Mouse (Mus musculus) heart, postnatal 0 days (tissue): ENCODE results near the gene Slc35e3. TPM values are rescaled to one million over a fixed set of nuclear protein-coding genes. Genes with fewer than 3 reads are reported as not detected.

Experiments used
- ATAC-seq: fragments of 200-750 bp; cut with Nextera tagmentation; 2 replicates; pipeline ENCODE4 v1.8.0; 2017; ENCODE audit warnings: low read depth, moderate number of reproducible peaks, moderate library complexity; ENCODE audit not compliant: insufficient read depth
- DNase-seq: peaks from one replicate; pipeline ENCODE4 v3.0.0-alpha.2; 2016; ENCODE audit warnings: low spot score
- H3K27ac ChIP-seq: fragments of 300-500 bp; sonication (generic); 2 replicates; pipeline ENCODE4 v1.5.1; 2014; ENCODE audit warnings: low read depth, mild to moderate bottlenecking
- H3K27me3 ChIP-seq: fragments of 300-500 bp; sonication (generic); 2 replicates; pipeline ENCODE4 v1.6.1; 2014; ENCODE audit warnings: low read length, mixed read lengths; ENCODE audit not compliant: control insufficient read depth, insufficient read depth
- H3K36me3 ChIP-seq: fragments of 300-500 bp; sonication (generic); replicated peaks from 2 replicates; pipeline ENCODE4 v1.6.1; 2014; ENCODE audit warnings: low read length, mixed read lengths; ENCODE audit not compliant: control insufficient read depth, insufficient read depth
- H3K4me1 ChIP-seq: fragments of 300-500 bp; sonication (generic); 2 replicates; pipeline ENCODE4 v1.6.1; 2014; ENCODE audit warnings: antibody characterized with exemption; ENCODE audit not compliant: control insufficient read depth, insufficient read depth
- H3K4me2 ChIP-seq: fragments of 300-500 bp; sonication (generic); 2 replicates; pipeline ENCODE4 v1.6.1; 2014; ENCODE audit warnings: low read depth, mild to moderate bottlenecking, low read length, moderate library complexity
- H3K4me3 ChIP-seq: fragments of 300-500 bp; sonication (generic); 2 replicates; pipeline ENCODE4 v1.5.1; 2014; ENCODE audit warnings: low read depth, low read length
- H3K9ac ChIP-seq: fragments of 300-500 bp; sonication (generic); replicated peaks from 2 replicates; pipeline ENCODE4 v1.6.1; 2014; ENCODE audit warnings: low read depth, low read length, mixed read lengths
- H3K9me3 ChIP-seq: fragments of 300-500 bp; sonication (generic); replicated peaks from 2 replicates; pipeline ENCODE4 v1.6.1; 2016; ENCODE audit warnings: low read length; ENCODE audit not compliant: control insufficient read depth
- CTCF ChIP-seq: IDR thresholded peaks from 2 replicates; pipeline ENCODE4 v1.5.1; 2016; ENCODE audit warnings: antibody characterized with exemption, control low read depth, low read depth
- EP300 ChIP-seq: IDR thresholded peaks from 2 replicates; pipeline ENCODE4 v1.6.1; 2016; ENCODE audit warnings: antibody characterized with exemption, low read depth
- WGBS: fragments of 180-500 bp; shearing (Covaris S2); extraction: QIAGEN DNeasy Blood & Tissue Kit; methylation state at CpG from one replicate; pipeline ENCODE4 v1.1.7; 2014; 5-methylcytosine and 5-hydroxymethylcytosine counted together
- polyA plus RNA-seq: library from polyadenylated mRNA; unstranded; fragments of >200 nt; fragmentation: Nextera tagmentation; extraction: Ambion mirVana; gene quantifications from 2 replicates; pipeline ENCODE4 v1.2.1, GENCODE M21; 2015
- total RNA-seq: library from RNA; depleted of rRNA; stranded (reverse); fragments of >200 nt; gene quantifications from 2 replicates; pipeline ENCODE4 v1.2.3, GENCODE M21; 2014; ENCODE audit warnings: low replicate concordance

Slc35e3 gene
- total and polyA plus RNA-seq, 2 experiments from 2014 or later: 4.2 to 6.8 TPM

DNA sequence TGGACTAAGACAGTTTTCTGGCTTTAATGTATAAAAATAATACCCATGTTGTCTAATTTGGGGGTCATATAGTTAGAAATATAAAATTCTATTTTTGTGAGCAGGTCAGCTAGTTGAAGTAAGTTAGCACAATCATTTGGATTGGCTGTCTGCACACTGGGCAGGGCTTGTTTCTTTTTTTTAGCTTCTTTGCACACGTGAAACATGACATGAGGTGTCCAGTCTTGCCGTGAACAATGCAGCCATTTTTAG lies 56.1 kb downstream of the Slc35e3 start:
- Histone ChIP-seq H3K36me3 (peaks cover 62% of the 10 kb centered on the region), H3K27me3 (no peaks in the 10 kb centered on the region), H3K9me3 (no peaks in the 10 kb centered on the region), H3K9ac (no peak overlapping the region), H3K4me3 (no peak overlapping the region), H3K4me2 (no peak overlapping the region), H3K27ac (no peak overlapping the region), H3K4me1 (no peaks in the 10 kb centered on the region)
- 60% methylated on average over 2 of the region's 2 CpGs for WGBS
- no peak for DNase-seq
- TF ChIP-seq CTCF: no peak
- TF ChIP-seq EP300: no peak
- no peak for ATAC-seq

DNA sequence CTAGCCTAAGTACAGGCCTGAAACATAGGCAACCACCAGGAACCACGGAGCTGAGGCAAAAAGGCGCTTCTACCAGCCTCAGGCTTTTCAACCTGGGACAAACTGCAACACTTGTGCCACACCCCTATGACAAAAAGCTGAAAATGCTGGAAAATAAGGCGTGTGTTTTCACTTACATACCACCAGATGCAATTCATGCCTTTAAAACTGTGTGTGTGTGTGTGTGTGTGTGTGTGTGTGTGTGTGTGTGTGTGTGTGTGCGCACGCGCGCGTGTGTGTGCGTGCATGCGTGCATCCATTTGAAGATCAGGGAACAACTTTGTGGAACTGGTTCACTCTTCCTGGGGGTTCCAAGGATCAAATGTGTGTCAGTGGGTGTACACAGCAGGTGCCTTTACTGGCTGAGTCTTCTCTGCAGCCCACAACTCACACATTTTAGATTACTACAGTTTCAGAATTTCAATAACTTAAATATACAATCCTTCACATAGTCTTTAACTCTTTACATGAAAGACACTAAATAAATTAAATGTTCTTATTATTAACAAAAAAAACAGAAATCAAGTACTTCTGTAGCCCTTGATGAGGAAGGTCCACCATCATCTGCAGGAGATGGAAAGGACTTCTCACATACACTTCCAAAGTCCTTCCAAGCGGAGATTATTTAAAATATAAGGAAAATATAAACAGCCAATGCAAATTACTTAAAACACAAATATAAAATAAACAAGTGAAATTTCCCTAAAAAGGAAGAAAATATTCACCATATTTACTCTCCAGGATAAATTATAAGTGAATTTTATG lies 56.7 kb downstream of the Slc35e3 start:
- Histone ChIP-seq H3K4me1 (no peaks in the 10 kb centered on the region), H3K9ac (no peak overlapping the region), H3K9me3 (no peaks in the 10 kb centered on the region), H3K36me3 (peaks cover 56% of the 10 kb centered on the region), H3K4me3 (no peak overlapping the region), H3K27me3 (no peaks in the 10 kb centered on the region), H3K27ac (no peak overlapping the region), H3K4me2 (no peak overlapping the region)
- ATAC-seq (no peak), DNase-seq (no peak)
- 97% methylated on average over 11 of the region's 11 CpGs for WGBS
- TF ChIP-seq EP300: no peak
- no peak for TF ChIP-seq CTCF

DNA sequence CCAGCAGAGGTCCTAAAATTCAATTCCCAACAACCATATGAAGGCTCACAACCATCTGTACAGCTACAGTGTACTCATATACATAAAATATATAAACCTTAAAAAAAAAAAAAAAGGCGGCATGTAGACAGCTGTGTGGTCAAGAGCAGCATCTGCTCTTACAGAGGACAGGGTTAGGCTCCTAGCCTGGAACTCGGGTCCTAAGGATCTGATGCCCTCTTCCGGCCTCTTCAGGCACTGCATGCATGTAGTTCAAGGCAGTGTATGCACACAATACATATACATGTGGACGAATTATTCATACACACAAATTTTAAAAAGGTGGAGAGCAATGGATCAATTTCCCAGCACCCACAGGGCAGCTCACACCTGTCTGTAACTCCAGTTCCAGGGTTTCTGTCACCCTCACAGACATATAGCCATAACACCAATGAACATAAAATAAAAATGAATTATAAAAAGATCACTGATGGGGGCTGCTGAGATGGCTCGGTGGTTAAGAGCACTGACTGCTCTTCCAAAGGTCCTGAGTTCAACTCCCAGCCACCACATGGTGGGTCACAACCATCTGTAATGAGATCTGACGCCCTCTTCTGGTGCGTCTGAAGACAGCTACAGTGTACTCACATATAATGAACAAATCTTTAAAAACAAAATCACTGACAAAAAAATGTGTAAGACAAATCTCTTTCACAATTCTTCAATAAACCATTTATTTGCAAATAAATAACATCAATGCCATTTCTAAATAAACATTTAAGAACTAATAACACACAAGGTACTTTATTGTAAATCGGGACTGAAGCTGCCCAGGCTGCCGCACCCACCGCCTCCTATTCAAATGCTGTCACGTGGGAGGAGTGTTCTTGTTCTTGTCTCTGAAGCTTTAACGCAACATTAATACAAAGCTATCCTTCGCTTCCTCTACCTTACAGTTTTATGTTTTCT lies 57.7 kb downstream of the Slc35e3 start:
- ATAC-seq (no peak; the same call in 1 of the 2 replicates), DNase-seq (no peak)
- Histone ChIP-seq H3K4me3 (no peak overlapping the region), H3K36me3 (peaks cover 49% of the 10 kb centered on the region), H3K9me3 (no peaks in the 10 kb centered on the region), H3K4me2 (no peak overlapping the region), H3K9ac (no peak overlapping the region), H3K27me3 (no peaks in the 10 kb centered on the region), H3K4me1 (no peaks in the 10 kb centered on the region), H3K27ac (no peak overlapping the region)
- TF ChIP-seq CTCF: peak; percentile 31
- no peak for TF ChIP-seq EP300
- 84% methylated on average over 13 of the region's 13 CpGs for WGBS

DNA sequence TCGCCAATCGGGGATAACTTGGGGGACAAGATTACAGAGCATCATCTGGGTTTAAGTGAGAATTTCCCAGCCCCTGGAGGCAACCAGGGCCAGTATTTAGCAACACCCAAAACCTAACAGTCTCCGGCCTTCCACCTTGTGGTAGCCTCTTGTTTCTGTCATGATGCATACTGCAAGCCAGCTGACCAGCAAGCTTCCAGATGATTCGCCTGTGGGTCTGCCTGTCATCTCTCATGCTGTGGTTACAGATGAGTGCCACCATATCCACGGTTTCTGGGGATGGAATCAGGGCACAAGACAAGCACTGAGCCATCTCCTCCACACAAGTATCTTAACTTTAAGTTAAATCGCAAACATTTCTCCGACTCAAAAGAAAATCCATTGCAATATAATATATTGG lies 58.6 kb downstream of the Slc35e3 start:
- H3K27me3 ChIP-seq: no peaks in the 10 kb centered on the region
- no peaks in the 10 kb centered on the region for H3K4me1 ChIP-seq
- no peak for ATAC-seq
- no peak for TF ChIP-seq CTCF
- TF ChIP-seq EP300: no peak
- H3K9ac ChIP-seq: no peak overlapping the region
- H3K4me2 ChIP-seq: no peak overlapping the region
- no peak overlapping the region for H3K4me3 ChIP-seq
- no peaks in the 10 kb centered on the region for H3K9me3 ChIP-seq
- no peak for DNase-seq
- 87% methylated on average over 7 of the region's 7 CpGs for WGBS
- H3K36me3 ChIP-seq: peaks cover 42% of the 10 kb centered on the region
- no peak overlapping the region for H3K27ac ChIP-seq

DNA sequence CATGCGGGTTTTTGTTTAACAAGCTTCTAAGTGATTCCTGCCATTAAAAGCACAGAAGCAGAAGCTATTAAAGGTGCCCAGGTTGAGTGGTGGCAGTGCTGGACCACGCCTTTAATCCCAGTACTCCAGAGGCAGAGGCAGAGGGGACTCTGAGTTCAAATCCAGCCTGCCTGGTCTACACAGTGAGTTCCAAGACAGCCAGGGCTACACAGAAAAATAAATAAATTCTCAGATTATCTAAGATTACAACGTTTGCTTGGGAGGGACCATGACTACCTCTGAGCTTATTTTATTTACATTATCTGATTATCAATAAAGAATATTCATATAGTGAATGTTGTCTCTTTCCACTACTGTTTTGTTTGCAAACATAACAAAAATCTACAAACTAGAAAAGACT lies 59.1 kb downstream of the Slc35e3 start:
- TF ChIP-seq EP300: no peak
- TF ChIP-seq CTCF: no peak

More for the DNA sequence above, 59.1 kb downstream of the Slc35e3 start:
- H3K4me2 ChIP-seq: no peak overlapping the region
- H3K4me1 ChIP-seq: no peaks in the 10 kb centered on the region
- H3K9me3 ChIP-seq: no peaks in the 10 kb centered on the region
- DNase-seq (no peak), ATAC-seq (no peak)
- H3K9ac ChIP-seq: no peak overlapping the region
- H3K4me3 ChIP-seq: no peak overlapping the region
- H3K36me3 ChIP-seq: peaks cover 37% of the 10 kb centered on the region
- no peak overlapping the region for H3K27ac ChIP-seq
- WGBS: 76% methylated on average over 3 of the region's 3 CpGs
- H3K27me3 ChIP-seq: no peaks in the 10 kb centered on the region
